Mouse (Mus musculus) limb, embryonic 11.5 days (tissue): ENCODE measurements around the gene Syngr2. TPM values are rescaled to one million over a fixed set of nuclear protein-coding genes. Genes with fewer than 3 reads are reported as not detected.

ENCODE experiments used
- ATAC-seq: fragments of 200-750 bp; cut with Nextera tagmentation; 2 replicates; pipeline ENCODE4 v1.8.0; 2017; ENCODE audit warnings: low read depth; ENCODE audit not compliant: insufficient number of reproducible peaks, low FRiP score, low TSS enrichment
- DNase-seq: peaks from one replicate; pipeline ENCODE4 v3.0.0-alpha.2; 2015; ENCODE audit warnings: low spot score
- H3K27ac ChIP-seq: fragments of 300-500 bp; sonication (generic); replicated peaks from 2 replicates; pipeline ENCODE4 v1.5.1; 2014; ENCODE audit warnings: low read depth, mild to moderate bottlenecking, low read length
- H3K27me3 ChIP-seq: fragments of 300-500 bp; sonication (generic); 2 replicates; pipeline ENCODE4 v1.6.1; 2014; ENCODE audit warnings: mild to moderate bottlenecking, low read length, mixed read lengths; ENCODE audit not compliant: control insufficient read depth, insufficient read depth
- H3K36me3 ChIP-seq: fragments of 300-500 bp; sonication (generic); 2 replicates; pipeline ENCODE4 v1.6.1; 2014; ENCODE audit warnings: mild to moderate bottlenecking, low read length, moderate library complexity, mixed read lengths; ENCODE audit not compliant: control insufficient read depth, insufficient read depth
- H3K4me1 ChIP-seq: fragments of 300-500 bp; sonication (generic); 2 replicates; pipeline ENCODE4 v1.6.1; 2014; ENCODE audit warnings: low read length, mixed read lengths; ENCODE audit not compliant: control insufficient read depth, insufficient read depth
- H3K4me2 ChIP-seq: fragments of 300-500 bp; sonication (generic); 2 replicates; pipeline ENCODE4 v1.6.1; 2014; ENCODE audit warnings: low read depth, mild to moderate bottlenecking, moderate library complexity; ENCODE audit not compliant: severe bottlenecking
- H3K4me3 ChIP-seq: fragments of 300-500 bp; sonication (generic); 2 replicates; pipeline ENCODE4 v1.5.1; 2014; ENCODE audit warnings: low read depth, low read length
- H3K9ac ChIP-seq: fragments of 300-500 bp; sonication (generic); 2 replicates; pipeline ENCODE4 v1.6.1; 2014; ENCODE audit warnings: mild to moderate bottlenecking, low read length
- H3K9me3 ChIP-seq: fragments of 300-500 bp; sonication (generic); 2 replicates; pipeline ENCODE4 v1.6.1; 2016; ENCODE audit warnings: low read length; ENCODE audit not compliant: control insufficient read depth
- WGBS: fragments of 180-500 bp; shearing (Covaris S2); extraction: QIAGEN DNeasy Blood & Tissue Kit; methylation state at CpG from one replicate; pipeline ENCODE4 v1.1.7; 2014; 5-methylcytosine and 5-hydroxymethylcytosine counted together
- polyA plus RNA-seq: library from polyadenylated mRNA; unstranded; fragments of >200 nt; fragmentation: Nextera tagmentation; extraction: Ambion mirVana; gene quantifications from 2 replicates; pipeline ENCODE4 v1.2.1, GENCODE M21; 2014

Gene Syngr2
- polyA plus RNA-seq, 1 experiment from 2014 or later: 33.2 TPM

GRCm38 (mm10) chr11:117860601-117861000, 51.1 kb downstream of the Syngr2 start, which contains the start of gene Tmem235:
Gene Tmem235, plus strand, starts transcription at chr11:117860752.
- Histone ChIP-seq H3K9me3 (no peaks in the 10 kb centered on the region), H3K4me3 (0 out of 2 replicates have a peak within 1 kb of the TSS, but pooled peaks have one; percentile 5), H3K4me2 (peak within 1 kb of the TSS; percentile 18; the same call in 1 of the 2 replicates), H3K4me1 (0 out of 2 replicates have a peak, but pooled peaks cover 8% of the 10 kb centered on the region), H3K27ac (no peak within 1 kb of the TSS), H3K27me3 (peaks cover 28% of the 10 kb centered on the region), H3K9ac (no peak within 1 kb of the TSS), H3K36me3 (peaks cover 19% of the 10 kb centered on the region)
- ATAC-seq (no peak), DNase-seq (peak; percentile 50)
- 3% methylated on average over 23 of the region's 23 CpGs for WGBS

GRCm38 (mm10) chr11:117863174-117863856, 53.8 kb downstream of the Syngr2 start:
- ATAC-seq: no peak
- H3K9ac ChIP-seq: no peak overlapping the region
- H3K4me1 ChIP-seq: 0 out of 2 replicates have a peak, but pooled peaks cover 8% of the 10 kb centered on the region
- H3K27ac ChIP-seq: no peak overlapping the region
- DNase-seq: no peak
- WGBS: 35% methylated on average over 11 of the region's 11 CpGs
- H3K36me3 ChIP-seq: no peaks in the 10 kb centered on the region; the same call in 1 of the 2 replicates
- H3K9me3 ChIP-seq: no peaks in the 10 kb centered on the region
- peaks cover 28% of the 10 kb centered on the region for H3K27me3 ChIP-seq
- no peak overlapping the region for H3K4me3 ChIP-seq
- H3K4me2 ChIP-seq: no peak overlapping the region

Other genes with a start within 250 kb of the Syngr2 start
- gene Tnrc6c, start 155.4 kb upstream of the Syngr2 start, polyA plus RNA-seq: 16.1 and 16.5 TPM in 2 replicates
- gene Tmc8, start 27.6 kb upstream of the Syngr2 start, polyA plus RNA-seq: 0.60 and 0.87 TPM in 2 replicates
- 13.5 and 19.3 TPM in 2 replicates for gene Tmc6, start 27.5 kb upstream of the Syngr2 start, polyA plus RNA-seq
- gene 6030468B19Rik, start 12.0 kb upstream of the Syngr2 start, polyA plus RNA-seq: 0.71 and 0.83 TPM in 2 replicates
- 0.16 TPM in 1 of 2 replicates, not detected in the other for gene Gm20708, start within 50 bp of the Syngr2 start, polyA plus RNA-seq
- 3.1 and 3.2 TPM in 2 replicates for gene Afmid, start 16.3 kb downstream of the Syngr2 start, polyA plus RNA-seq
- gene Tk1, start 16.4 kb downstream of the Syngr2 start, polyA plus RNA-seq: 126 and 138 TPM in 2 replicates
- 400 and 435 TPM in 2 replicates for gene Birc5, start 39.6 kb downstream of the Syngr2 start, polyA plus RNA-seq
- gene Tmem235, start 51.1 kb downstream of the Syngr2 start, polyA plus RNA-seq: not detected in 2 replicates
- gene Tha1, start 63.8 kb downstream of the Syngr2 start, polyA plus RNA-seq: 1.4 and 1.5 TPM in 2 replicates
- gene Socs3, start 160.4 kb downstream of the Syngr2 start, polyA plus RNA-seq: 5.4 and 6.7 TPM in 2 replicates
- gene Pgs1, start 176.6 kb downstream of the Syngr2 start, polyA plus RNA-seq: 38.4 and 39.3 TPM in 2 replicates